ENCODE assay signal across 8 mouse cellular contexts in genomic region chr17:34893072-34893824, GRCm38 (mm10). TPM values are rescaled to one million over a fixed set of nuclear protein-coding genes. Genes with fewer than 3 reads are reported as not detected.
DNase-seq lines count a peak whose midpoint lies in the region; ATAC-seq and TF ChIP-seq lines count a peak whose summit lies in the region.

No protein-coding gene starts in this region.

- peak overlapping the region; percentile 87 for H3K4me2 ChIP-seq in limb, embryonic 14.5 days (replicated peaks; ENCODE audit: low read depth, low read length, severe bottlenecking)
- H3K4me2 ChIP-seq in stomach, embryonic 14.5 days (replicated peaks; ENCODE audit: low read depth, low read length), result peak overlapping the region; percentile 84

- ATAC-seq in megakaryocyte, adult 5-6 weeks (ENCODE audit: poor library complexity, severe bottlenecking), result no peak
- ATAC-seq in limb, embryonic 14.5 days (ENCODE audit: low FRiP score, low read depth), result no peak
- ATAC-seq in stomach, embryonic 14.5 days (ENCODE audit: insufficient number of reproducible peaks, insufficient read depth, low FRiP score, low read depth), result no peak
- ATAC-seq in frontal cortex, adult (ENCODE audit: low TSS enrichment), result no peak

- WGBS in cerebellum, adult 2 months, result 78% methylated on average over 12 of the region's 12 CpGs
- 72% methylated on average over 12 of the region's 12 CpGs for WGBS in limb, embryonic 14.5 days
- 74% methylated on average over 12 of the region's 12 CpGs for WGBS in stomach, embryonic 14.5 days

- H3K27me3 ChIP-seq in cerebellum, adult 2 months (ENCODE audit: control insufficient read depth, insufficient read depth, low read length), result no peaks in the 10 kb centered on the region
- no peaks in the 10 kb centered on the region for H3K27me3 ChIP-seq in megakaryocyte, embryonic 14.5 days (replicated peaks)
- H3K27me3 ChIP-seq in limb, embryonic 14.5 days (ENCODE audit: control insufficient read depth, insufficient read depth, low read length), result no peaks in the 10 kb centered on the region
- no peaks in the 10 kb centered on the region for H3K27me3 ChIP-seq in stomach, embryonic 14.5 days (ENCODE audit: control insufficient read depth, insufficient read depth, low read length)

- H3K9me3 ChIP-seq in megakaryocyte, embryonic 14.5 days, result no peaks in the 10 kb centered on the region
- no peaks in the 10 kb centered on the region for H3K9me3 ChIP-seq in limb, embryonic 14.5 days (ENCODE audit: control insufficient read depth, low read length)
- H3K9me3 ChIP-seq in stomach, embryonic 14.5 days (ENCODE audit: control insufficient read depth, low read depth, low read length), result no peaks in the 10 kb centered on the region

- no peak for DNase-seq in cerebellum, adult 2 months
- no peak for DNase-seq in cerebellum, adult 18-20 months
- DNase-seq in limb, embryonic 14.5 days (ENCODE audit: low spot score), result no peak
- no peak for DNase-seq in left cerebral cortex, adult 9 months (ENCODE audit: low spot score in 2 of 2)

- TF ChIP-seq CTCF in cerebellum, adult 2 months (IDR thresholded peaks at IDR 0.05; ENCODE audit: borderline replicate concordance, insufficient read depth, low read depth, low read length), result no peak

- peaks cover 4% of the 10 kb centered on the region; the same call in 1 of the 2 replicates for H3K4me1 ChIP-seq in cerebellum, adult 2 months (ENCODE audit: control insufficient read depth, insufficient read depth, low read length)
- peaks cover 74% of the 10 kb centered on the region for H3K4me1 ChIP-seq in megakaryocyte, embryonic 14.5 days
- peaks cover 26% of the 10 kb centered on the region for H3K4me1 ChIP-seq in limb, embryonic 14.5 days (ENCODE audit: control insufficient read depth, insufficient read depth, low read length)
- H3K4me1 ChIP-seq in stomach, embryonic 14.5 days (ENCODE audit: control insufficient read depth, insufficient read depth, low read length), result peaks cover 22% of the 10 kb centered on the region

- H3K27ac ChIP-seq in cerebellum, adult 2 months (ENCODE audit: insufficient read depth, low read length), result peak overlapping the region; percentile 93; the same call in 1 of the 2 replicates
- peak overlapping the region; percentile 61 for H3K27ac ChIP-seq in limb, embryonic 14.5 days (replicated peaks; ENCODE audit: low read depth, low read length)
- peak overlapping the region; percentile 83 for H3K27ac ChIP-seq in stomach, embryonic 14.5 days (ENCODE audit: low read length)

- no peak for TF ChIP-seq POLR2A in cerebellum, adult 2 months (IDR thresholded peaks at IDR 0.05; ENCODE audit: borderline replicate concordance, insufficient read depth, low read length)
- no peak for TF ChIP-seq POLR2A in limb, embryonic 14.5 days (IDR thresholded peaks at IDR 0.05; ENCODE audit: borderline replicate concordance, extremely low read depth, insufficient read depth, insufficient read length)

- H3K4me3 ChIP-seq in cerebellum, adult 2 months (replicated peaks; ENCODE audit: insufficient read depth, low read depth, low read length), result no peak overlapping the region
- peak overlapping the region; percentile 95 for H3K4me3 ChIP-seq in megakaryocyte, embryonic 14.5 days (replicated peaks)
- peak overlapping the region; percentile 78 for H3K4me3 ChIP-seq in limb, embryonic 14.5 days (replicated peaks; ENCODE audit: low read length)
- H3K4me3 ChIP-seq in stomach, embryonic 14.5 days (ENCODE audit: low read depth, low read length), result 0 out of 2 replicates have a peak overlapping the region, but pooled peaks have one; percentile 82

- peaks cover 10% of the 10 kb centered on the region for H3K36me3 ChIP-seq in megakaryocyte, embryonic 14.5 days (replicated peaks; ENCODE audit: low read length)
- H3K36me3 ChIP-seq in limb, embryonic 14.5 days (ENCODE audit: control insufficient read depth, insufficient read depth, low read length), result peaks cover 8% of the 10 kb centered on the region
- no peaks in the 10 kb centered on the region; the same call in 1 of the 2 replicates for H3K36me3 ChIP-seq in stomach, embryonic 14.5 days (ENCODE audit: control insufficient read depth, insufficient read depth, low read length)

- H3K9ac ChIP-seq in limb, embryonic 14.5 days (ENCODE audit: low read depth, low read length, severe bottlenecking), result 0 out of 2 replicates have a peak overlapping the region, but pooled peaks have one; percentile 86
- H3K9ac ChIP-seq in stomach, embryonic 14.5 days (replicated peaks; ENCODE audit: low read depth, low read length), result no peak overlapping the region

RNA-seq across cellular contexts. Expression of gene C2, which starts 4.8 kb away (rescaled TPM):
- polyA plus RNA-seq in cerebellum, adult 2 months (2012; rRNA removed), result 2.3 and 2.9 TPM in 2 replicates
- polyA plus RNA-seq in megakaryocyte, embryonic 14.5 days (2012; ENCODE audit: insufficient read depth, low replicate concordance), result 3.0 and 6.0 TPM in 2 replicates
- 1.0 and 1.3 TPM in 2 replicates for total RNA-seq in megakaryocyte, adult 5-6 weeks (2015)
- 0.22 TPM in 1 of 2 replicates, not detected in the other for total RNA-seq in megakaryocyte, adult 5-6 weeks (2017)
- 4.7 and 5.1 TPM in 2 replicates for polyA plus RNA-seq in limb, embryonic 14.5 days (2012; rRNA removed)
- polyA plus RNA-seq in limb, embryonic 14.5 days (2014; fragmentation: Nextera tagmentation; extraction: Ambion mirVana), result 3.9 and 4.9 TPM in 2 replicates
- polyA plus RNA-seq in stomach, embryonic 14.5 days (2014; fragmentation: Nextera tagmentation; extraction: Ambion mirVana), result 2.8 TPM in 2 replicates

RNA-seq across cellular contexts. Expression of gene Ehmt2, which starts 5.0 kb away (rescaled TPM):
- 174 and 182 TPM in 2 replicates for polyA plus RNA-seq in cerebellum, adult 2 months (2012; rRNA removed)
- 356 and 543 TPM in 2 replicates for polyA plus RNA-seq in megakaryocyte, embryonic 14.5 days (2012; ENCODE audit: insufficient read depth, low replicate concordance)
- total RNA-seq in megakaryocyte, adult 5-6 weeks (2015), result 66.5 and 68.9 TPM in 2 replicates
- total RNA-seq in megakaryocyte, adult 5-6 weeks (2017), result 75.4 and 75.7 TPM in 2 replicates
- polyA plus RNA-seq in limb, embryonic 14.5 days (2012; rRNA removed), result 232 and 297 TPM in 2 replicates
- polyA plus RNA-seq in limb, embryonic 14.5 days (2014; fragmentation: Nextera tagmentation; extraction: Ambion mirVana), result 72.8 and 80.6 TPM in 2 replicates
- polyA plus RNA-seq in stomach, embryonic 14.5 days (2014; fragmentation: Nextera tagmentation; extraction: Ambion mirVana), result 69.4 and 79.4 TPM in 2 replicates

RNA-seq across cellular contexts. Expression of gene Gm20547, which starts 11.4 kb away (rescaled TPM):
- 0.08 and 0.10 TPM in 2 replicates for polyA plus RNA-seq in cerebellum, adult 2 months (2012; rRNA removed)
- polyA plus RNA-seq in megakaryocyte, embryonic 14.5 days (2012; ENCODE audit: insufficient read depth, low replicate concordance), result not detected in 2 replicates
- total RNA-seq in megakaryocyte, adult 5-6 weeks (2015), result not detected in 2 replicates
- 0.41 TPM in 1 of 2 replicates, not detected in the other for total RNA-seq in megakaryocyte, adult 5-6 weeks (2017)
- not detected in 2 replicates for polyA plus RNA-seq in limb, embryonic 14.5 days (2012; rRNA removed)
- polyA plus RNA-seq in limb, embryonic 14.5 days (2014; fragmentation: Nextera tagmentation; extraction: Ambion mirVana), result not detected in 2 replicates
- polyA plus RNA-seq in stomach, embryonic 14.5 days (2014; fragmentation: Nextera tagmentation; extraction: Ambion mirVana), result not detected in 2 replicates

RNA-seq across cellular contexts. Expression of gene Zbtb12, which starts 14.0 kb away (rescaled TPM):
- polyA plus RNA-seq in cerebellum, adult 2 months (2012; rRNA removed), result 8.2 and 8.3 TPM in 2 replicates
- polyA plus RNA-seq in megakaryocyte, embryonic 14.5 days (2012; ENCODE audit: insufficient read depth, low replicate concordance), result 6.7 and 15.4 TPM in 2 replicates
- total RNA-seq in megakaryocyte, adult 5-6 weeks (2015), result 0.78 and 1.1 TPM in 2 replicates
- total RNA-seq in megakaryocyte, adult 5-6 weeks (2017), result 0.98 and 1.0 TPM in 2 replicates
- polyA plus RNA-seq in limb, embryonic 14.5 days (2012; rRNA removed), result 44.3 and 52.0 TPM in 2 replicates
- polyA plus RNA-seq in limb, embryonic 14.5 days (2014; fragmentation: Nextera tagmentation; extraction: Ambion mirVana), result 1.4 and 1.5 TPM in 2 replicates
- polyA plus RNA-seq in stomach, embryonic 14.5 days (2014; fragmentation: Nextera tagmentation; extraction: Ambion mirVana), result 0.87 and 1.2 TPM in 2 replicates

RNA-seq across cellular contexts. Expression of gene Slc44a4, which starts 21.0 kb away (rescaled TPM):
- 0.05 TPM in 1 of 2 replicates, not detected in the other for polyA plus RNA-seq in cerebellum, adult 2 months (2012; rRNA removed)
- not detected in 2 replicates for polyA plus RNA-seq in megakaryocyte, embryonic 14.5 days (2012; ENCODE audit: insufficient read depth, low replicate concordance)
- total RNA-seq in megakaryocyte, adult 5-6 weeks (2015), result 0.33 TPM in 1 of 2 replicates, not detected in the other
- total RNA-seq in megakaryocyte, adult 5-6 weeks (2017), result 0.12 TPM in 1 of 2 replicates, not detected in the other
- polyA plus RNA-seq in limb, embryonic 14.5 days (2012; rRNA removed), result 0.09 and 0.10 TPM in 2 replicates
- not detected in 2 replicates for polyA plus RNA-seq in limb, embryonic 14.5 days (2014; fragmentation: Nextera tagmentation; extraction: Ambion mirVana)
- 5.3 and 6.4 TPM in 2 replicates for polyA plus RNA-seq in stomach, embryonic 14.5 days (2014; fragmentation: Nextera tagmentation; extraction: Ambion mirVana)
